Mouse (Mus musculus) heart, embryonic 16.5 days (tissue): ENCODE measurements at regions not wholly inside any gene's neighbourhood (a gene's known extent, or its start where the extent isn't known, plus 50 kb on each side); places are given as distances from the start of the nearest gene placed in this dataset.

Source experiments
- ATAC-seq: fragments of 200-750 bp; cut with Nextera tagmentation; replicated peaks from 2 replicates; pipeline ENCODE4 v1.8.0; 2017; ENCODE audit warnings: moderate number of reproducible peaks; ENCODE audit not compliant: insufficient read depth, low FRiP score; ENCODE audit errors: extremely low read depth
- H3K27ac ChIP-seq: fragments of 300-500 bp; sonication (generic); 2 replicates; pipeline ENCODE4 v1.5.1; 2014; ENCODE audit warnings: mild to moderate bottlenecking, low read length, control low read depth, moderate library complexity
- H3K27me3 ChIP-seq: fragments of 300-500 bp; sonication (generic); 2 replicates; pipeline ENCODE4 v1.6.1; 2014; ENCODE audit warnings: low read length, mixed read lengths; ENCODE audit not compliant: control insufficient read depth, insufficient read depth
- H3K36me3 ChIP-seq: fragments of 300-500 bp; sonication (generic); 2 replicates; pipeline ENCODE4 v1.6.1; 2014; ENCODE audit not compliant: control insufficient read depth, insufficient read depth
- H3K4me1 ChIP-seq: fragments of 300-500 bp; sonication (generic); 2 replicates; pipeline ENCODE4 v1.6.1; 2014; ENCODE audit warnings: low read length, mixed read lengths; ENCODE audit not compliant: control insufficient read depth, insufficient read depth
- H3K4me2 ChIP-seq: fragments of 300-500 bp; sonication (generic); 2 replicates; pipeline ENCODE4 v1.6.1; 2014; ENCODE audit warnings: low read depth, mild to moderate bottlenecking, control low read depth, low read length
- H3K4me3 ChIP-seq: fragments of 300-500 bp; sonication (generic); 2 replicates; pipeline ENCODE4 v1.5.1; 2014; ENCODE audit warnings: mild to moderate bottlenecking, control low read depth, low read length
- H3K9ac ChIP-seq: fragments of 300-500 bp; sonication (generic); 2 replicates; pipeline ENCODE4 v1.6.1; 2014; ENCODE audit warnings: low read length, control low read depth
- H3K9me3 ChIP-seq: fragments of 300-500 bp; sonication (generic); replicated peaks from 2 replicates; pipeline ENCODE4 v1.6.1; 2016; ENCODE audit warnings: low read length; ENCODE audit not compliant: control insufficient read depth
- WGBS: fragments of 180-500 bp; shearing (Covaris S2); extraction: QIAGEN DNeasy Blood & Tissue Kit; methylation state at CpG from one replicate; pipeline ENCODE4 v1.1.7; 2014; 5-methylcytosine and 5-hydroxymethylcytosine counted together

GRCm38 (mm10) chr8:80422190-80422589, 71.4 kb upstream of the Gypa start:
- WGBS = 84% methylated on average over 6 of the region's 6 CpGs
- Histone ChIP-seq H3K27me3 (no peaks in the 10 kb centered on the region), H3K9ac (no peak overlapping the region), H3K4me2 (no peak overlapping the region), H3K9me3 (no peaks in the 10 kb centered on the region), H3K4me3 (no peak overlapping the region), H3K27ac (no peak overlapping the region), H3K36me3 (no peaks in the 10 kb centered on the region), H3K4me1 (no peaks in the 10 kb centered on the region)
- ATAC-seq = no peak

GRCm38 (mm10) chr8:80416121-80416520, 77.5 kb upstream of the Gypa start:
- Histone ChIP-seq H3K4me2 (no peak overlapping the region), H3K27me3 (no peaks in the 10 kb centered on the region), H3K9ac (no peak overlapping the region), H3K4me1 (no peaks in the 10 kb centered on the region), H3K9me3 (no peaks in the 10 kb centered on the region), H3K27ac (no peak overlapping the region), H3K4me3 (no peak overlapping the region), H3K36me3 (no peaks in the 10 kb centered on the region)
- WGBS = 73% methylated on average over 4 of the region's 4 CpGs
- no peak for ATAC-seq

- no peak overlapping the region for H3K27ac ChIP-seq
Measured at GRCm38 (mm10) chr8:80399594-80400207, 93.9 kb upstream of the Gypa start.

GRCm38 (mm10) chr8:80395010-80395409, 98.6 kb upstream of the Gypa start:
- WGBS = 43% methylated on average over 5 of the region's 5 CpGs
- Histone ChIP-seq H3K27me3 (no peaks in the 10 kb centered on the region), H3K9me3 (no peaks in the 10 kb centered on the region), H3K4me1 (no peaks in the 10 kb centered on the region), H3K9ac (no peak overlapping the region), H3K4me3 (no peak overlapping the region), H3K36me3 (no peaks in the 10 kb centered on the region), H3K27ac (no peak overlapping the region), H3K4me2 (no peak overlapping the region)
- no peak for ATAC-seq

More at GRCm38 (mm10) chr8:80399594-80400207, 93.9 kb upstream of the Gypa start:
- Histone ChIP-seq H3K36me3 (no peaks in the 10 kb centered on the region), H3K4me3 (no peak overlapping the region), H3K4me1 (no peaks in the 10 kb centered on the region), H3K9me3 (no peaks in the 10 kb centered on the region), H3K4me2 (no peak overlapping the region), H3K9ac (no peak overlapping the region), H3K27me3 (no peaks in the 10 kb centered on the region)
- no peak for ATAC-seq
- 69% methylated on average over 2 of the region's 2 CpGs for WGBS

GRCm38 (mm10) chr8:80393111-80393510, 100.5 kb upstream of the Gypa start:
- Histone ChIP-seq H3K36me3 (no peaks in the 10 kb centered on the region), H3K9me3 (no peaks in the 10 kb centered on the region), H3K27ac (no peak overlapping the region), H3K27me3 (no peaks in the 10 kb centered on the region), H3K9ac (no peak overlapping the region), H3K4me2 (no peak overlapping the region), H3K4me3 (no peak overlapping the region), H3K4me1 (no peaks in the 10 kb centered on the region)
- ATAC-seq = no peak
- 77% methylated on average over 3 of the region's 3 CpGs for WGBS

- H3K27ac ChIP-seq = no peak overlapping the region
- no peaks in the 10 kb centered on the region for H3K36me3 ChIP-seq
- no peaks in the 10 kb centered on the region for H3K27me3 ChIP-seq
- H3K9me3 ChIP-seq = no peaks in the 10 kb centered on the region
- H3K4me2 ChIP-seq = no peak overlapping the region
- no peaks in the 10 kb centered on the region for H3K4me1 ChIP-seq
- no peak overlapping the region for H3K9ac ChIP-seq
- H3K4me3 ChIP-seq = no peak overlapping the region
- 91% methylated on average over 2 of the region's 2 CpGs for WGBS
- no peak for ATAC-seq
Measured at GRCm38 (mm10) chr8:80369221-80369620, 124.4 kb upstream of the Gypa start.

GRCm38 (mm10) chr8:80364059-80364458, 129.5 kb upstream of the Gypa start:
- H3K4me1 ChIP-seq = no peaks in the 10 kb centered on the region
- 58% methylated on average over 7 of the region's 7 CpGs for WGBS
- no peak overlapping the region for H3K9ac ChIP-seq

GRCm38 (mm10) chr8:80343299-80343698, 150.3 kb upstream of the Gypa start:
- no peaks in the 10 kb centered on the region for H3K27me3 ChIP-seq
- no peak overlapping the region for H3K27ac ChIP-seq
- no peak overlapping the region for H3K4me3 ChIP-seq
- ATAC-seq = no peak
- WGBS = 81% methylated on average over 4 of the region's 4 CpGs
- no peak overlapping the region for H3K4me2 ChIP-seq
- H3K4me1 ChIP-seq = no peaks in the 10 kb centered on the region
- no peak overlapping the region for H3K9ac ChIP-seq
- no peaks in the 10 kb centered on the region for H3K9me3 ChIP-seq
- no peaks in the 10 kb centered on the region for H3K36me3 ChIP-seq

More at GRCm38 (mm10) chr8:80364059-80364458, 129.5 kb upstream of the Gypa start:
- no peaks in the 10 kb centered on the region for H3K36me3 ChIP-seq
- no peaks in the 10 kb centered on the region for H3K27me3 ChIP-seq
- no peak overlapping the region for H3K4me3 ChIP-seq
- ATAC-seq = no peak
- H3K9me3 ChIP-seq = no peaks in the 10 kb centered on the region
- no peak overlapping the region for H3K4me2 ChIP-seq
- no peak overlapping the region for H3K27ac ChIP-seq

- no peak overlapping the region for H3K4me3 ChIP-seq
- H3K27me3 ChIP-seq = no peaks in the 10 kb centered on the region
- no peaks in the 10 kb centered on the region for H3K36me3 ChIP-seq
- no peak overlapping the region for H3K4me2 ChIP-seq
- H3K4me1 ChIP-seq = no peaks in the 10 kb centered on the region
- H3K9me3 ChIP-seq = no peaks in the 10 kb centered on the region
- 70% methylated on average over 2 of the region's 2 CpGs for WGBS
- H3K9ac ChIP-seq = no peak overlapping the region
- no peak overlapping the region for H3K27ac ChIP-seq
- no peak for ATAC-seq
Measured at GRCm38 (mm10) chr8:80337872-80338271, 155.7 kb upstream of the Gypa start.
